Mouse (Mus musculus) liver, postnatal 0 days (tissue): ENCODE results near the gene Galp.
A peak's percentile ranks its signal among the peaks of the same experiment; 100 is the strongest.

ENCODE experiments used
- CTCF ChIP-seq: sonication (generic); IDR thresholded peaks from 2 replicates; pipeline ENCODE4 v1.5.1; 2016; ENCODE audit warnings: antibody characterized with exemption, low read depth
- EP300 ChIP-seq: IDR thresholded peaks from 2 replicates; pipeline ENCODE4 v1.6.1; 2016; ENCODE audit warnings: antibody characterized with exemption, low read depth, mild to moderate bottlenecking

DNA sequence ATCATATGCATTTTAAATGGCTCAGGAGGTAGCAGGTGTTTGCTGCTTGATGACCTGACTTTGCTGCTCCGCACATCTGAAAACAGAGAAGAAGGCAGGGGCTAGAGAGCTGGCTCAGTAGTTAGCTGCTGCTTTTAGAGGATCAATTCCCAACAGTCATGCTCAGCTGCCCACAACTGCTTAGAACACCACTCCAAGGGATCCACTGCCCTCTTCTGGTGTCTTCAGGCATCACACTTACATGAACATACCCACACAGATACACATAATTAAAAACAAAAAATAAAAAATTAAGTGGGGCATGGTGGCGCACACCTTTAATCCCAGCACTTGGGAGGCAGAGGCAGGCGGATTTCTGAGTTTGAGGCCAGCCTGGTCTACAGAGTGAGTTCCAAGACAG is 65.2 kb downstream of the Galp start:
- TF ChIP-seq CTCF = 0 out of 2 replicates have a peak, but pooled peaks have one; percentile 18
- no peak for TF ChIP-seq EP300
